Mouse (Mus musculus) ES-E14 (cell line): ENCODE results near the gene Smarca5.

ENCODE experiments used
- CHD2 ChIP-seq: IDR thresholded peaks from 2 replicates; pipeline ENCODE4 v1.6.1; 2014; ENCODE audit warnings: mild to moderate bottlenecking, low read depth, low read length, inconsistent platforms
- ZC3H11A ChIP-seq: IDR thresholded peaks from 2 replicates; pipeline ENCODE4 v1.6.1; 2012; ENCODE audit warnings: low read depth, mild to moderate bottlenecking, inconsistent platforms, low read length, borderline replicate concordance

DNA sequence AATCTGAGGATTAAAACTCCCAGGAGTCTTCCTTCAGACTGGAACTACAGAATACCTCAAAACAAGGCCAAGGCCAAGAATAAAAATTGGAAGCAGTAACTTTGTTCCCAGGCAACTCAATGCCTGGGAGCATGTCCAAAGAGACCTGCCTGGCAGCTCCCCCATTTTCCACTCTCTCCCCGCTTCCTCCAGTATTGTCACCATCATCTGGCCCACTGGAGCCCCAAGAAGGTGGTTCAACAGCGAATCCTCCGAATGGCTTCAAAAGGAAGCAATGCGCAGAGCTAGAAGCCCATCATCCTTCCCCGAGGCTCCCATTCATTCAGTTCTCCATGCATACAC, 1.3 kb downstream of the Smarca5 start:
- no peak for TF ChIP-seq ZC3H11A
- no peak for TF ChIP-seq CHD2
